Mouse (Mus musculus) embryo, embryonic 11 days (tissue): ENCODE results near the gene Gm10271.

Experiments used
- DNase-seq: peaks from one replicate; pipeline ENCODE4 v3.0.0-alpha.2; 2015

Gm10271 gene

DNA sequence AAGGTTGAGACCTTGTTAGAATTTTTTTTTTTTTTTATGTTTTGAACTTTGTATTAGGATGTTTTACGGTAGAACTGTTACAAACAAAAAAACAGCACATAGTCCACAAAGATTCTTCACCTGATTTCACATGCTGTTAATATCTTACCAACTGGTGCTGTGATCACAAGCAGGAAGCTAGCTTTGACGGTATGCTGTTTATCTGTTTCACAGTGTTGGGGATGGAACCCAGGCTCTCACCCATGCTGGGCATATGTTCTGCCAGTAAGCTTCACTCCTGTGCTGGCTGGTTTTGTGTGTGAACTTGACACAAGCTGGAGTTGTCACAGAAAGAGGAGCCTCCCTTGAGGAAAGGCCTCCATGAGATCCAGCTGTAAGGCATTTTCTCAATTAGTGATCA, 5.4 kb upstream of the Gm10271 start:
- DNase-seq: no peak

DNA sequence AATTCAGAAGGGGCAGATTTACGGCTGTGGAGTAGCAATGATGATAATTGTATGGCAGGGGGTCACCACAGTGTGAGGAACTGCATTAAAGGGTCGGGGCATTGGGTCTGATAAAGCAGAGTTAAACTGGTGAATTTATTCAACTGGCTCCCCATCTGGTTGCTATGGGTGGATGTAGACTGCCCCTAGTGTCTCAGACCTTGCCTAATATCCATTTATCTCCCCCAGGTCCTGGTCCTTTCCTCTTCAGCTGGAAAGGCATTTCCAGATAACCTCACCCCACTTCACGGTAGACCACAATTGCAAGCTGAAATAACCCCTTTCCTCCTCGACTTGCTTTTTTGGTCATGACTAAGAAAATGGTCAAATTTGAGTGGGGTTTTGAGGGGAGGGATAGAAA, 5.0 kb upstream of the Gm10271 start:
- peak; percentile 18 for DNase-seq

- no peak for DNase-seq
These were observed 3.7 kb downstream of the Gm10271 start for GRCm38 (mm10) chr10:116968741-116969140.

- DNase-seq: no peak
These were observed 6.3 kb downstream of the Gm10271 start for GRCm38 (mm10) chr10:116966065-116966464.

DNA sequence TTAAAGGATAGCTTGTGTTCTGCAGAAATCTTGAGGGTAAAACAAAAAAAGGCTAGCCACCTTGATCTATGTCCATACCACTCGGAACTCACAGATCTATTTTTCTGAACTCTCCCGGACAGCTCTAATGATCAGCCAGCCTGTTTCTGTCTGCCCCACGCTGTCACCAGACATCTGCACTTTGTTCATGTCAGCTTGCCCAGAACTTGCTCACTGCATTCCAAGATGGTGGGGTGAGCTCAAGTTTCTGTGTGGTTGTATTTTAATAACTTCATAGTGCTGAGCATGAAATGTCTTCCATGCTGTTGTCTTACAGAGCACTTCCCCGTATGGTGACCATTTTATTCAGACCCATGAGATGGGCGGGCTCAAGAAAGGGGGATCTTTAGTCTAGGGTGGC, 7.1 kb downstream of the Gm10271 start:
- DNase-seq: peak; percentile 55

DNA sequence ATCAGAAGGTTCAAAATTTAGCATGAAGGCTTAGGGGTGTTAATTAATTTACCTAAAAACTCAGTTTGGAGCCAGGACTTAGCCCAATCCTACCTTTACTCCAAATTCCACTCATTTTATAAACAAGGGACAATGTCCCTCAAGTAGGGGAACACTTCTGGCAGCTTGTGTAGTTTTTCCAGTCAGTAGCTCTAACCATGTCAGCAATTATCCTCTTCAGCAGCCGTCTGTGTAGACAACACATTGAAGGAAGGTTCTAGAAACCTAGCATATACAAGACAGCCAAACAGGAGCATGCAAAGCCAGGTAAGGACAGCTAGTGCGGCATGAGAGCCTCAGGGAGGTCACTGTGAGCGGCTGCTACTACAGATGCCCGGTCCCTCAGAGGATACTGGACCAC, 7.8 kb downstream of the Gm10271 start:
- no peak for DNase-seq

GRCm38 (mm10) chr10:116964084-116964483, 8.3 kb downstream of the Gm10271 start:
- DNase-seq: no peak

DNA sequence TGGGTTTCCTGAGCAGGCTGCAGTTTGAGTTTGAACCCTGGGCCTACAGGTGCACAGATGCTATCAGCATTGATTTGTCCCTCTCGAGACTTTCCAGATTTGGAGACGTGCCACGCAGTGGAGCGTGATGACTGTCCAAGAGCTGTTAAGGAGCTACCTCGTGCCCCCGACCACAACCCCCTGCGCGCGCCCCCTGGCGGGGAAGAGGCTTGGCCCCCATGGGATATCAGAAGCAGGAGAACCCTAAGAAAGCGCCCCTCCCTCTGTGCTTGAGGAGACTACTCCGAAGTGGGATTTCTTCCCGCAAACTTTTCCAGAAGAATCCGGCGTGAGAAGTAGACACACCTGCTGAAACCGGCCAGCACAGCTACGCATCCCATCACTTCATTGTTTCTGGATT, 9.6 kb downstream of the Gm10271 start:
- DNase-seq: no peak

DNA sequence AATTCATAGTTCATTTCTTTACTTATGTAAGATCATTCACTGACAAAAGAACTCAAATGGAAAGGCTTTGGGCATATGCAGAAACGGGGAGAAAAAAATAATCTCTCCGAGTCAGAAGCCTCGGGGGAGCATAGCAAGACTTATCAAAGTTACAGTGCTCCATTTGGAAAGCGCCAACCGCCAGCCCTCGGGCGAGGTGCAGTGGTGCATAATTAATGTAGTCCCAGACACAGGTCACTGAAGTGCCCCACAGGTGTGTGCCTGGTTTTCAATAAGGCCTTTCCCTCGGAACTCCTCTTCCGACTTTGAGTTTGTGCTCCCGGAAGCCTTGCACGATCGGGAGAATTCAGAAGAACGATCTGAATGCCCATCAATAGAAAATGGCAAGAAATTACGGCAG, 10.3 kb downstream of the Gm10271 start:
- DNase-seq: no peak

GRCm38 (mm10) chr10:116957867-116958551, 14.4 kb downstream of the Gm10271 start:
- no peak for DNase-seq

GRCm38 (mm10) chr10:116956483-116957158, 15.8 kb downstream of the Gm10271 start:
- no peak for DNase-seq

GRCm38 (mm10) chr10:116955191-116955590, 17.2 kb downstream of the Gm10271 start:
- no peak for DNase-seq

DNA sequence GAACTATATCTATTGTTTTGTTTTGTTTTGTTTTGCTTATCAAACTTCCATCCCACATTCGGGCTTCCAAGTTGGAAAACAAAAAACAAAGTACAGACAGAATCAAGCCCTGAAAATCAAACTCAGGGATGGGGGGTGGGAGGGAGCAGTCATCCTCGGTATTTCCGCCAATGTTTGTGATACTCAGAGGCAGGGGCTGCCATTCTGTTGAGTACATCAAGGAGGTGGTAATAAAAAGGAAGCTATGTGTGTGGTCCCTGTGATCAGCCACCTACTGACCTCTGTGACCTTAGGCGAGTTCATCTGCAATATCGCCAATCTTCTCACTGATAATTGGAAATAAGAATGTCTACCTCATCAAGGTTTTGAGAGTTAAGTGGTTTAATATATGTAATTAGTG, 21.5 kb downstream of the Gm10271 start:
- DNase-seq: peak; percentile 18

DNA sequence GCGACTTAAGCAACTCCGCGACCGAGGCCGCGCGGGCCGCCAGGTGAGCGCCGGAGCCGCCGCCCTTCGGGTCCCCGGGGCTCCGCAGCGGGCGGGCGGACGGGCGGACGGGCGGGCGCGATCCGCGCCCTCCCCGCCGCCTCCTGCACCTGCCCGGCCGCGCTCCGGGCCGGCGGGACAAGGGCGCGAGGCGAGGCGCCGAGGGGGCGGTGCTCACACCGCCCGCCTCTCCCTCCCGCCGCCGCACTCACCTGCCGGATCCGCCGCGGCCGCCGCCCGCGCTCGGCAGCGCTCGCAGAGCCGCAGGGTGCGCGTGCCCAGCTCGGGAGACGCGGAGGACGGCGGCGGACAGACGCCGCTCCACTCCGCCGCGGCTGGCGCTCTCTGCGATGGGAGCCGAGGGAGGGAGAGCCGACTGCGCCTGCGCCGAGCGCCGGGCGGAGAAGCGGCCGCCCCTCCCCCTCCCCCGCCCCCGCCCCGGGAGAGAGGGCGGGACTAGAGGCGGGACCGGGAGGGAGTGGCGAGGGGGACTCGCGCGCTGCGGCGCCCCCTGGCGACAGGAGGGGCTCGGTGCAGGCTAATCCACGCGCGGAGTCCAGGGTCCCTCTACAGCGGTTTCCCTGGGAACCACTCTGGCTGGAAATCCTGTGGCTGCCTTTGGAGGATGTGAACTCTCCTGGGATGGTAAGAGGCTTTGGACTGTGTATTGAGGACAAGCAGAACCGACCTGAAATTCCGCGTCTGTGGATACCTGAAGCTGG, 22.2 kb downstream of the Gm10271 start, which contains the start of gene Rab3ip:
TSS of gene Rab3ip (minus strand) at position 761 of the 761 bp plus-strand sequence.
- peak; percentile 94 for DNase-seq

DNA sequence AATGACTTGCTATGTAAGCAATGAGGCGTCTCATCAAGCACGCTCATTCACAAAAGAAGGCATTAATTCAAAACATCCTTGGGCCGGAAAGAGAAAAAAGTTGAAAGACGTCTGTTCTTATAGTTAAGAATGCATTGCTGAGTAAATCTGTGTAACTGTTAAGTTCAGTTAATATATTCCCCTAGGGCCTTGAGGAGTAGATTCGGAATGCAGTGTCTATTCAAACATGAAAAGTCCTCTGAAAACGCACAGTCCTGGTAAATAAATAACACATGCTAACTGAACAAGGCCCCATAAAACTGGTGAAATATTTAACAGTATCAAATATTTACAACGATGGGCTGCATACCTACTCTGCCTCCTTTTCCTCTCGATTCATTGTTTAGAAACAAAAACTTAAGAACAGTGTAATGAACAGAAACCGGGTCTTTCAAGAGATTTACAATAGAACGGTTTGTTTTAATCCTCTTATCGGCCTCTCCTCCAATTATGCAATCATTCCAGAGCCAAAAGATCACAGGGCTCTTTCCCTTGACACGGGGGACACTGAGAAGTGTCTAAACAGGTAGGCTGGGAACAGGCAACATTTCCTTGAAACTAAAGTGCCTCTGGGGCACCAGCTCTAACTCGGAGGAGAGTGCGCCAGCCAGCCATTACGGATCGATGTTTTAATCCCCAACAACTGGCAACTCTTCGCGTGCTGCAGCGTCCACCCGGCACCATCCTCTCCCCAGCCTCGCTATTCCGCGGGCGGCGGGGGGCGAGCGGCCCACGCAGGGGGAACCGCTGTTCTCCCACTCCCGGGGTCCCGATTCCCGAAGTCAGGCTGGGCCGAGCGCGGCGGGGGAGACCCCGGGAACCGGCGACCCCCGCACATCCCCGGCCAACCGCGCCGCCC, 23.0 kb downstream of the Gm10271 start:
- peak; percentile 57 for DNase-seq

DNA sequence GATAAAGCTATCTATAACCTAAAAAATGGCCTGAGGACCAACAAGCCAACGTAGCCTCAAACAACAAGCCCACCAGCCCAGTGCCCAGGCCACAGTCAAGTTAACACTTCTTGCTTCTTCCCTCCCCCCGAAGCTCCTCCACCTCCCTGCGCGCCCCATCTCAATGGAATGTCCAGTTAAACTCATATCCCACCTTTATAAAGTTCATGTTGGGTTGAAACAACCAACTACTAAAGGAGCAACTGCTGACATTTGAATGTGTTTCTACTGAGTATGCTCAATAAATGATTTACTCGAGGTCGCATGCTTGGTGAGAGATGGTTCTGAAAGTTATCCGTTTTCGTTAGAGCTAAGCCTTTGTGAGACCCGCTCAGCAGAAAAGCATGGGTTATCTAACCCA, 24.0 kb downstream of the Gm10271 start:
- DNase-seq: no peak

- DNase-seq: peak; percentile 17
These were observed 27.5 kb downstream of the Gm10271 start for GRCm38 (mm10) chr10:116944940-116945339.

DNA sequence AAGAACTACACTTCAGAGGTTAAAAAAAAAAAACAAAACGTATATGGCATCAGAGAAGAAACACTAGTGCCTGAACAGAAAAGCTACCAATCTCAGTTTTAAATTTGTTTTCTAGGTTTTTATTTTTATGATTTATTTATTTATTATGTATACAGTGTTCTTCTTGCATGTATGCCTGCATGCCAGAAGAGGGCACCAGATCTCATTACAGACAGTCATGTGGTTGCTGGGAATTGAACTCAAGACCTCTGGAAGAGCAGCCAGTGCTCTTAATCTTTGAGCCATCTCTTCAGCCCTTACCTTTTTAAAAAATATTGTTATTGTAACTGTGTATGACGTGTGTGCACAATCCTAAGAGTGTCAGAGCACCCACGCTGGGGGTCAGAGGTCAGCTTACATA, 28.3 kb downstream of the Gm10271 start:
- DNase-seq: no peak

GRCm38 (mm10) chr10:116943025-116943424, 29.4 kb downstream of the Gm10271 start:
- no peak for DNase-seq

- DNase-seq: no peak
These were observed 37.4 kb downstream of the Gm10271 start for GRCm38 (mm10) chr10:116935028-116935427.

DNA sequence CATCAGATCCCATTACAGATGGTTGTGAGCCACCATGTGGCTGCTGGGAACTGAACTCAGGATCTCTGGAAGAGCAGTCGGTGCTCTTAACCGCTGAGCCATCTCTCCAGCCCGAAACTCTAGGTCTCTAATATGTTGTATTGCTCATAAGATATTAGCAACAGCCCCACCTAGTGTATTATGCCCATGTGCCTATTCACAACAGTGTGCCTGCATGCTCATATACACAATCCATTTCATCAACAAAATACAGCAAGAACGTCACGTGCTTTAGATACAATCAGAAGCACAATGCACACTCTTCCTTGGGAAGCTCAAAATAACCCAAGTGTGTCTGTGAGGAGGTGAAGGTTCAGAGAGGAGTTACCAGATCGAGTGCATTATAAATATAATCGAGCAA, 38.6 kb downstream of the Gm10271 start:
- no peak for DNase-seq

DNA sequence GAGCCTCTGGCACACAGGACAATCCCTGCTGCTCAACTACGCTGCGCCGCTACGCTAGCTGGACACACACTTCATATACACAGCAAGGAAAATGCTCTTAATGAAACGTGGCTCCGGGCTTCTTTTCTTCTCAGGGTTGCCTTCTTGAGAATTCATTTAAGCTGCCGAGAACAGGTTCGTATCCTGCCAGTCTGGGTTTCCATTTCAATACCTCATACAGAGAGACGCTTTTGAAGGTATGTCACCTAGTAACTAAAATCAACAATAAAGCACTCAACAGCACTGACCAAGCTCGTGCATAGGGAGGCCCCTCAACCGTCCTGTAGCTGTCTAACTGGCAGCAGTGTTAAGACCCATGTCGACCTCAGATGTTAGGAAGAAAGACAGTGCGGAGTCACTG, 40.0 kb downstream of the Gm10271 start:
- DNase-seq: no peak
